Mouse (Mus musculus): Measurements from ENCODE around the gene Stfa3.
"Not testable (repeated sequence)": the region's sequence is repeated elsewhere in the genome, so short reads cannot be mapped to it uniquely, and the experiment has no call there.

Gene Stfa3

DNA sequence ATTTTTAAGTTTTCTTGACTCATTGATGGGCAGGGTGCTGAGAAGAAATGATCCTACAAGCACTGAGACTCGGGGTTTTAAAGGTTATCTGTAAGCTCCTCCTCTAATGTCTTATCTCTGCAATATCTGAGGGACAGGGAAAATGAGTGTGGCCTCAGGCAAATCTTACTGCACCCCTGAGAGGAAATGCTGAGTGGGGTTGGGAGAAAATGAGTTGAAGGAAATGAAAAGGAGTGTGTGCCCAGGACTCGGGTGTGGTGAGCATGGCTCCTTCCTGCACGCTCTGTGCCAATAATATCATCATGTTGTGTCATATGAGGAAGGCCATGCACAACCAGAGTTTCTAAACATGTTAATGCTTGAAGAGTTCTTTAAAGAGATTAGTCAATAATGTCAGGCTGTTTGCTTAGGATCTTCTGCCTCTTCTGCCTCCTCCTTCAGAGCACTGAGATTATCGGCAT, at the start of gene Stfa3:
Stfa3 (minus strand) TSS at position 51 of the 461 bp plus-strand sequence.
- no peak for DNase-seq (ENCODE audit: low spot score)

DNA sequence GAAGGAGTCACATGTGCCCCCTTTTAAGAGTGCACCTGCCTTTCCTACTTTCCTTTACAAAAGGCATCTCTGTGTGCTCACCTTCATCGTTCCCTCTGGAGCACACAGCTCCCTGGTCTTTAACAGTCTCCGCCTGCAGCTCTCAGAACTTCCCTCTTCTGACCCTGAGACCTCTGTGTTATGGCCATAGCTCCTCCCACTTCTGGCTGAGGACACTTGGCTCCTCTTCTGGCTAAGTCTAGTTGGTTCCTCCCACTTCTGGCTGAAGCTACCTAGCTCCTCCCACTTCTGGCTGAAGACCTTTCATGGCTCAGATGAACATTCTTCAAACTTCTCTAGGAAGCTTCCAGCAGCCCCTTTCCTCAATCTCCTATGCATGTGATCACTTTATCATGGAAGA, 47.1 kb upstream of the Stfa3 start:
- DNase-seq (ENCODE audit: low spot score) = no peak

GRCm38 (mm10) chr16:36492420-36492819, 37.2 kb upstream of the Stfa3 start:
- no peak for DNase-seq (ENCODE audit: low spot score)

DNA sequence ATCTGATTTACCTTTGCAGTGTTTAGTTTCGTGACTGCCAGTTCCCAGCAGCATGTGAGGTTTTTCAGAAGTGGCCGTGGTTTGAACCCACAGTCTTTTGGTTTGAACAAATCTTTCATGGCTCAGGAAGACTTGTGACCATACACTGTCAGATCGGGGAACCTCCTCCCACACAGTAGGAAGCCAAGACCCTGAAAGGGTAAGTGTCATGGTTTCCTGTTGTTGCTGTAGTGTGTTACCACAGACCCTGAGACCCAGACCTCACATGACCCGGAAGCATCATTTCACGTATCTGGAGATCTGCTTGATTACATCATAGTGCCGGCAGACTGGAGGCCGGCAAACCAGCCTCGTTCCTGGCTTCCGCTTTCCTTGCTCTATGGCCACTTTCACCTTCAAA, 21.7 kb upstream of the Stfa3 start:
- no peak for DNase-seq (ENCODE audit: low spot score)

DNA sequence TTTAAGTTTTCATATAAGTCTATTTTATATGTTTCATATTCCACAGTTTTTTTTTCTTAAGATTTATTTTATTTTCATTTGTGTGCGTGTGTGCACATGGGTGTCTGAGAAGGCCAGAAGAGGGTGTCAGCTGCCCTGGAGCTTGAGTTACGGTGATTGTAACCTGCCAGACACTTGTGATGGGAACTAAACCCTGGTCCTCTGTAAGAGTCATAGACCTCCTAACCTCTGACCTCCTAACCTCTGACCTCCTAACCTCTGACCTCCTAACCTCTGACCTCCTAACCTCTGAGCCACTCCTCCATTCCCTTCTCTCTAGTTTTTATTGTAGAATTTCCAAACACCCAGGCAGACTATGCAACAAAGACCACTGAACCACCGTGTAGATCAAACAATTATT, 20.3 kb upstream of the Stfa3 start:
- no peak for DNase-seq (ENCODE audit: low spot score)

DNA sequence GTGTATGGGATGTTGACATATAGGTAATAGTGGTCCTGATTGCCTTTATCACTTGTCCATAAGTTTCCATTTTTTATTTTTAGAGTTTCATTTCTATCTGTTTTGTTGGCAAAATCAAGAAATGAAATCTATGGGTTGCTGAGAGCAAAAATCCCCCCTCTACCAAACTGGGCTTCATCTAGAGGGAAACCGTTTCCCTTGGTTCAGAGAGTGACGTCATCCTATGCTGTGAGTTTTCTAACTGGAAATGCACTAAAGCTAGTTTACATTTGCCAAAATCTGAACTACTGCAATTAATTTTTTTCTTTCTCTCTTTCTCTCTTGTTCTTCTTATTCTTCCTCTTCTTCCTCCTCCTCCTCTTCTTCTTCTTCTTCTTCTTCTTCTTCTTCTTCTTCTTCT, 19.7 kb upstream of the Stfa3 start:
- no peak for DNase-seq (ENCODE audit: low spot score)

GRCm38 (mm10) chr16:36473217-36474216, 18.3 kb upstream of the Stfa3 start:
- DNase-seq (ENCODE audit: low spot score) = no peak

- no peak for DNase-seq (ENCODE audit: low spot score)
Measured at GRCm38 (mm10) chr16:36471066-36471633, 16.0 kb upstream of the Stfa3 start.

- DNase-seq (ENCODE audit: low spot score) = no peak
Measured at GRCm38 (mm10) chr16:36469955-36470478, 14.8 kb upstream of the Stfa3 start.

- DNase-seq (ENCODE audit: low spot score) = no peak
Measured at GRCm38 (mm10) chr16:36469367-36469766, 14.2 kb upstream of the Stfa3 start.

- DNase-seq (ENCODE audit: low spot score) = no peak
Measured at GRCm38 (mm10) chr16:36468862-36469261, 13.7 kb upstream of the Stfa3 start.

DNA sequence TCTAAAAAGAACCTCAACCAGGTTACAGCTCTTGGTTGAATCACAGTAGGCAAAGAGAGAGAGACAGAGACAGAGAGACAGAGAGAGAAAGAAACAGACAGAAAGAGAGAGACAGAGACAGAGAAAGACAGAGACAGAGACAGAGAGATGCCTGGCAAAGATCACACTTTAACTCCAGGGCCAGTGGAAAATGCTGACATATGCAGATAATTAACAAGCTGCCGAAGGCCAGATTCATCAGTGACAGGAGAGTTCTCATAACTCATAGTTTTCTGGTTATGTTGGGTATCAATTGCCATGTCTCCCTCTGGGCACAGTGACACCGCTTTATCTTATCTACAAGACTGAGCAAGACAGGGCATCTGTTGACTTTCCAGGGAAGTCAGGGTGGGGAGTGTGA, 12.7 kb upstream of the Stfa3 start:
- DNase-seq (ENCODE audit: low spot score) = no peak

DNA sequence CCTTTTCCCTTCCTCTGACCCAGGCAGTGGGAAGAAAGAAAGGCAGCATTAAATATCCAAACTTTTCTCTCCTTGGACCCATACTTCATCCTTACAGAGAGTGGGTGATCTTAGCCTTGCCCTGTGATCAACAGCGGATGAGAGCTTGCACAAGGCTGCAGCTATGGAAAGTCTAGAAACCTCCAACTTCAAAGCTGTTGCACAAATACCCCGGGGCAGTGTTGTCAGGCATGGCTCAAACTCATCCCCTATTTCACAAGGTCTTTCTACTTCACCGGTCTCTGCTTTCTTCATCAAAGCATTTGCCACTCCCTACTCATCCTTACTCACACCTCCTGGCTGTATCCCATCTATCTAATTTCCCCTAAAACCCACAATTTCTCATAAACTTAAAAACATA, 10.2 kb upstream of the Stfa3 start:
- DNase-seq (ENCODE audit: low spot score) = no peak

DNA sequence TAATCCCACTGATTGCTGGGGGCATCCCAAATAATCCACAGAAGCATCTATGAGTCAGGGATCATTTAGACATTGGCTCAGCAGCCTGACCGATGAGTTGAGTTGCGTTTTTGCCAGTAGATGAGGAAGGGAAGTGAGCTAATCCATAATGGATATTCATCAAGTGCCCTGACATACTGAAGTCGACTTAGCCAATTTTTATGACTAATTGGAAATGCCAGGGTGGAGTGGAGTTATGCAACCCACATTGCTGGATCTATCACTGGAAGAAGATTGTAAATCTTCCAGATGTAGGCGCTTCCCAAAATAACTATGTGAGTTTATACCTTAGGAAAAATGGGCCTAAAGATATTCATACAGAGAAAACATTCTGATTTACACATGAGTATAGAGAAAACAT, 8.9 kb upstream of the Stfa3 start:
- DNase-seq (ENCODE audit: low spot score) = no peak

- DNase-seq (ENCODE audit: low spot score) = no peak
Measured at GRCm38 (mm10) chr16:36460426-36460825, 5.2 kb upstream of the Stfa3 start.

DNA sequence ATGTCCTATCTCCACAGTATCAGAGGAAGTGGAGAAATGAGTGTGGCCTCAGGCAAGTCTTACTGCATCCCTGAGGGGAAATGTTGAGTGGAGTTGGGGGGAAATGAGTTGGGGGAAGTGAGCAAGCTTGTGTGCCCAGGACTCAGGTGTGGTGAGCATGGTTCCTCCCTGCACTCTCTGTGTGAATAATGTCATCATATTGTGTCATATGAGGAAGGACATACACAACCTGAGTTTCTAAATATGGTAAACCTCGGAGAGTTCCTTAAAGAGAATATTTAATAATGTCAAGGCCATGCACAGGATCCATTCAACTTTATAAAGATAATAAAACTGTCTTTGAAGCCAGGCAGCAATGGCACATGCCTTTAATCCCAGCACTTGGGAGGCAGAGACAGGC, 34.2 kb downstream of the Stfa3 start:
- not testable (repeated sequence) for DNase-seq (ENCODE audit: low spot score)

GRCm38 (mm10) chr16:36408357-36408756, 46.8 kb downstream of the Stfa3 start, which contains the start of gene Stfa2:
TSS of gene Stfa2 (minus strand) at chr16:36408457.
- DNase-seq (ENCODE audit: low spot score) = no peak
